Mouse (Mus musculus) heart, postnatal 0 days (tissue): ENCODE results near the gene Fam178b. TPM values are rescaled to one million over a fixed set of nuclear protein-coding genes. Genes with fewer than 3 reads are reported as not detected.
A peak's percentile ranks its signal among the peaks of the same experiment; 100 is the strongest.

ENCODE experiments used
- ATAC-seq: fragments of 200-750 bp; cut with Nextera tagmentation; 2 replicates; pipeline ENCODE4 v1.8.0; 2017; ENCODE audit warnings: low read depth, moderate number of reproducible peaks, moderate library complexity; ENCODE audit not compliant: insufficient read depth
- DNase-seq: peaks from one replicate; pipeline ENCODE4 v3.0.0-alpha.2; 2016; ENCODE audit warnings: low spot score
- H3K27ac ChIP-seq: fragments of 300-500 bp; sonication (generic); 2 replicates; pipeline ENCODE4 v1.5.1; 2014; ENCODE audit warnings: low read depth, mild to moderate bottlenecking
- H3K27me3 ChIP-seq: fragments of 300-500 bp; sonication (generic); 2 replicates; pipeline ENCODE4 v1.6.1; 2014; ENCODE audit warnings: low read length, mixed read lengths; ENCODE audit not compliant: control insufficient read depth, insufficient read depth
- H3K36me3 ChIP-seq: fragments of 300-500 bp; sonication (generic); replicated peaks from 2 replicates; pipeline ENCODE4 v1.6.1; 2014; ENCODE audit warnings: low read length, mixed read lengths; ENCODE audit not compliant: control insufficient read depth, insufficient read depth
- H3K4me1 ChIP-seq: fragments of 300-500 bp; sonication (generic); 2 replicates; pipeline ENCODE4 v1.6.1; 2014; ENCODE audit warnings: antibody characterized with exemption; ENCODE audit not compliant: control insufficient read depth, insufficient read depth
- H3K4me2 ChIP-seq: fragments of 300-500 bp; sonication (generic); 2 replicates; pipeline ENCODE4 v1.6.1; 2014; ENCODE audit warnings: low read depth, mild to moderate bottlenecking, low read length, moderate library complexity
- H3K4me3 ChIP-seq: fragments of 300-500 bp; sonication (generic); 2 replicates; pipeline ENCODE4 v1.5.1; 2014; ENCODE audit warnings: low read depth, low read length
- H3K9ac ChIP-seq: fragments of 300-500 bp; sonication (generic); replicated peaks from 2 replicates; pipeline ENCODE4 v1.6.1; 2014; ENCODE audit warnings: low read depth, low read length, mixed read lengths
- H3K9me3 ChIP-seq: fragments of 300-500 bp; sonication (generic); replicated peaks from 2 replicates; pipeline ENCODE4 v1.6.1; 2016; ENCODE audit warnings: low read length; ENCODE audit not compliant: control insufficient read depth
- CTCF ChIP-seq: IDR thresholded peaks from 2 replicates; pipeline ENCODE4 v1.5.1; 2016; ENCODE audit warnings: antibody characterized with exemption, control low read depth, low read depth
- EP300 ChIP-seq: IDR thresholded peaks from 2 replicates; pipeline ENCODE4 v1.6.1; 2016; ENCODE audit warnings: antibody characterized with exemption, low read depth
- WGBS: fragments of 180-500 bp; shearing (Covaris S2); extraction: QIAGEN DNeasy Blood & Tissue Kit; methylation state at CpG from one replicate; pipeline ENCODE4 v1.1.7; 2014; 5-methylcytosine and 5-hydroxymethylcytosine counted together
- polyA plus RNA-seq: library from polyadenylated mRNA; unstranded; fragments of >200 nt; fragmentation: Nextera tagmentation; extraction: Ambion mirVana; gene quantifications from 2 replicates; pipeline ENCODE4 v1.2.1, GENCODE M21; 2015
- total RNA-seq: library from RNA; depleted of rRNA; stranded (reverse); fragments of >200 nt; gene quantifications from 2 replicates; pipeline ENCODE4 v1.2.3, GENCODE M21; 2014; ENCODE audit warnings: low replicate concordance

Gene Fam178b
- total and polyA plus RNA-seq, 2 experiments from 2014 or later = 0.81 TPM; not detected in 1

DNA sequence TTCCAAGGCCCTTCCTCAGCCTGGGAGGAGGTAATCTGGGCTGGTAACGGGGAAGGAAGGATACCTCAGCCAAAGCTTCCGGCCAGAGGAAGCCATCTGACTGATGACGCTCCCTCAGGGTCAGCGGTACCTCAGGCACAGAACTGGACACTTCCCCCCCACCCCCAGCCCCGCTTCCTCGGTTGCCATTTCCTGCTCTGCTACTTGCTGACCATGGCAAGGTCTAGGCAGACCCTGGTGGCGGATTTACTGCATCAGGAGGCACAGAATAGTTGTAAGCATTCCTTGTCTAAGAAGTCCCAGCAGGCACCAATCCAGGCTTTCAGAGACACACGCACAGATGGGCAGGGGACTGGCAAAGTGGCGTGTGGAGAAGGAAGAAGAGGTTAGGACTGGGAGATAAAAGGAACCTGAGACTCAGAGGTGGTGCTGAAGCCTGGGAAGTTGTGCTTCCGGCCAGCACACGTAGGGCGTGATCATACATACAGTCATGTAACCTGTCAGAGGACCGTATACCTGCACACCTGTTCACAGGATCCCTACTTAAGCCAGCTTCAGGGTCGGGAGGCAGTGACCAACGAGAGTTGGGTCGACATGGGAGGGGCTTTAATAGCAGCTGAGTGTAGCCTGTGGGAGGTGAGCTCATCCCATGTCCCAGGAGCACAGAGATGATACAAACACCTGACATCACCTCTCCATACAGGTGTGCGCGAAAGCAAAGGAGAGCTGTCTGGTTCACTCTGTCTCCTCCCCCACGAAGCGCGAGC lies 128.2 kb downstream of the Fam178b start:
- 65% methylated on average over 21 of the region's 21 CpGs for WGBS
- DNase-seq = no peak

GRCm38 (mm10) chr1:36552506-36552905 lies 130.5 kb downstream of the Fam178b start:
- Histone ChIP-seq H3K27me3 (no peaks in the 10 kb centered on the region), H3K4me3 (no peak overlapping the region), H3K4me2 (no peak overlapping the region), H3K4me1 (peaks cover 9% of the 10 kb centered on the region; the same call in 1 of the 2 replicates), H3K9me3 (no peaks in the 10 kb centered on the region), H3K27ac (no peak overlapping the region), H3K9ac (no peak overlapping the region), H3K36me3 (peaks cover 65% of the 10 kb centered on the region)
- no peak for TF ChIP-seq CTCF
- no peak for TF ChIP-seq EP300
- ATAC-seq = no peak
- no peak for DNase-seq
- 85% methylated on average over 16 of the region's 16 CpGs for WGBS

More for the DNA sequence above, 128.2 kb downstream of the Fam178b start:
- Histone ChIP-seq H3K36me3 (peaks cover 50% of the 10 kb centered on the region), H3K27me3 (no peaks in the 10 kb centered on the region), H3K9me3 (no peaks in the 10 kb centered on the region), H3K27ac (peak overlapping the region; percentile 95), H3K4me1 (peaks cover 12% of the 10 kb centered on the region; the same call in 1 of the 2 replicates), H3K4me3 (peak overlapping the region; percentile 83; the same call in 1 of the 2 replicates), H3K9ac (0 out of 2 replicates have a peak overlapping the region, but pooled peaks have one; percentile 83), H3K4me2 (peak overlapping the region; percentile 90)
- TF ChIP-seq CTCF (no peak), EP300 (0 out of 2 replicates have a peak, but pooled peaks have one; percentile 38)
- no peak for ATAC-seq

- no peaks in the 10 kb centered on the region for H3K27me3 ChIP-seq
- no peak overlapping the region for H3K9ac ChIP-seq
- TF ChIP-seq CTCF (no peak), EP300 (no peak)
- H3K27ac ChIP-seq = no peak overlapping the region
- no peak overlapping the region for H3K4me3 ChIP-seq
- peaks cover 9% of the 10 kb centered on the region; the same call in 1 of the 2 replicates for H3K4me1 ChIP-seq
- peaks cover 65% of the 10 kb centered on the region for H3K36me3 ChIP-seq
- DNase-seq = no peak
- WGBS = 86% methylated on average over 17 of the region's 17 CpGs
- ATAC-seq = no peak
- no peaks in the 10 kb centered on the region for H3K9me3 ChIP-seq
- no peak overlapping the region for H3K4me2 ChIP-seq
Observed at GRCm38 (mm10) chr1:36551904-36552303, 131.1 kb downstream of the Fam178b start.

DNA sequence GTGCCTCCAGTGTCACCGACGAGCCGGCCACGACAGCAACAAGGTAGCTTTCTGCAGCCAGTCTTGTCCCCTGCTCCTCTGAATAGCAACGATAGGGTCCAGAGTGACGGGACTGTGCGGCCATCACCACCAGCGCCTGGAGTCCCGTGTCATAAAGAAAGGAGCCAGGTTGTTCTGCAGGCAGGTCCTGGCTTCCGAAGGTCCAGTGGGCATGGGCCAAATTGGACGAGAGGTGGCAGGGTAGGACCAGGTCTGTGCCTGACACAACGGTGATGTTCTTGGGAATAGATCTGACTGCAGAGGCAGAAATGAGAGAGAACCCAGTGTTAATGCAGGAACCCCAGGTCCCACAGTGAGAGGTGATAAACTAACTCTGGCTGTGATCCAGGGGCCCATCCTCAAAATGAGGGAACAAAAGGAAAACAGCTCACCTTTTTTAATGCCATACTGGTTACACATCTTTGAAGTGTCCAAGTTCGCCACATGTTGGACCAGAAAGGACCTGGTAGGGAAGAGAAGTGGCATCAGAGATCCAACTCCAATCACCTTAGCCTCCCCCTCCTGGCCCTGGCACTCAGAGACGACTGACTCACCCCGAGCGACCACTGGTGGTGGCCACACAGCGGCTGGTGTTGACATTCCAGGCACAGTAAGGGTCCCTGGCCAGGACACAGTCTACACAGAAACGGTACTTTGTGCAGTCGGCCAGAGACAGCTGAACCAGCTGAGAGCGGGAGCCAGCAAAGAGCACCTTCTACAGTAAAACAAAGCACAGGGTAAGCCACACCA lies 132.7 kb downstream of the Fam178b start:
- DNase-seq = no peak
- TF ChIP-seq EP300 = no peak
- TF ChIP-seq CTCF = no peak
- WGBS = 72% methylated on average over 20 of the region's 20 CpGs
- H3K9ac ChIP-seq = no peak overlapping the region
- no peak overlapping the region for H3K27ac ChIP-seq
- H3K9me3 ChIP-seq = no peaks in the 10 kb centered on the region
- H3K4me1 ChIP-seq = peaks cover 9% of the 10 kb centered on the region
- H3K4me2 ChIP-seq = no peak overlapping the region
- no peaks in the 10 kb centered on the region for H3K27me3 ChIP-seq
- peaks cover 65% of the 10 kb centered on the region for H3K36me3 ChIP-seq
- no peak for ATAC-seq
- no peak overlapping the region for H3K4me3 ChIP-seq

GRCm38 (mm10) chr1:36549491-36549890 lies 133.5 kb downstream of the Fam178b start:
- ATAC-seq (no peak), DNase-seq (no peak)
- H3K9ac ChIP-seq = no peak overlapping the region
- no peaks in the 10 kb centered on the region for H3K9me3 ChIP-seq
- H3K4me1 ChIP-seq = peaks cover 7% of the 10 kb centered on the region; the same call in 1 of the 2 replicates
- H3K4me2 ChIP-seq = no peak overlapping the region
- no peak overlapping the region for H3K4me3 ChIP-seq
- peaks cover 61% of the 10 kb centered on the region for H3K36me3 ChIP-seq
- no peaks in the 10 kb centered on the region for H3K27me3 ChIP-seq
- TF ChIP-seq EP300 = no peak
- 82% methylated on average over 18 of the region's 18 CpGs for WGBS
- no peak overlapping the region for H3K27ac ChIP-seq
